Mouse (Mus musculus) forebrain, embryonic 14.5 days (tissue): Measurements from ENCODE around the gene Sod1. TPM values are rescaled to one million over a fixed set of nuclear protein-coding genes. Genes with fewer than 3 reads are reported as not detected.
A peak's percentile ranks its signal among the peaks of the same experiment; 100 is the strongest.

Experiments used
- ATAC-seq: fragments of 200-750 bp; cut with Nextera tagmentation; 2 replicates; pipeline ENCODE4 v1.8.0; 2017; ENCODE audit warnings: mild to moderate bottlenecking, moderate library complexity
- DNase-seq: peaks from one replicate; pipeline ENCODE4 v3.0.0-alpha.2; 2015; ENCODE audit warnings: low spot score
- H3K27ac ChIP-seq: fragments of 300-500 bp; sonication (generic); 2 replicates; pipeline ENCODE4 v1.5.1; 2014; ENCODE audit warnings: low read depth, mild to moderate bottlenecking, control low read depth, low read length, moderate library complexity
- H3K27me3 ChIP-seq: fragments of 300-500 bp; sonication (generic); replicated peaks from 2 replicates; pipeline ENCODE4 v1.6.1; 2014; ENCODE audit warnings: low read length, control low read depth, mixed read lengths; ENCODE audit not compliant: control insufficient read depth, insufficient read depth
- H3K36me3 ChIP-seq: fragments of 300-500 bp; sonication (generic); 2 replicates; pipeline ENCODE4 v1.6.1; 2014; ENCODE audit warnings: low read length, control low read depth; ENCODE audit not compliant: control insufficient read depth, insufficient read depth
- H3K4me1 ChIP-seq: fragments of 300-500 bp; sonication (generic); 2 replicates; pipeline ENCODE4 v1.6.1; 2014; ENCODE audit warnings: antibody characterized with exemption, low read length, control low read depth; ENCODE audit not compliant: control insufficient read depth, insufficient read depth
- H3K4me2 ChIP-seq: fragments of 300-500 bp; sonication (generic); 2 replicates; pipeline ENCODE4 v1.6.1; 2014; ENCODE audit warnings: mild to moderate bottlenecking, control low read depth, low read length
- H3K4me3 ChIP-seq: fragments of 300-500 bp; sonication (generic); 2 replicates; pipeline ENCODE4 v1.5.1; 2014; ENCODE audit warnings: low read depth, low read length, control low read depth
- H3K9ac ChIP-seq: fragments of 300-500 bp; sonication (generic); 2 replicates; pipeline ENCODE4 v1.6.1; 2014; ENCODE audit warnings: mild to moderate bottlenecking, low read length, control low read depth, moderate library complexity
- H3K9me3 ChIP-seq: fragments of 300-500 bp; sonication (generic); replicated peaks from 2 replicates; pipeline ENCODE4 v1.6.1; 2016; ENCODE audit warnings: low read length, control low read depth, mixed read lengths; ENCODE audit not compliant: control insufficient read depth
- WGBS: fragments of 180-500 bp; shearing (Covaris S2); extraction: QIAGEN DNeasy Blood & Tissue Kit; methylation state at CpG from one replicate; pipeline ENCODE4 v1.1.7; 2014; 5-methylcytosine and 5-hydroxymethylcytosine counted together
- polyA plus RNA-seq: library from polyadenylated mRNA; unstranded; fragments of >200 nt; fragmentation: Nextera tagmentation; extraction: Ambion mirVana; gene quantifications from 2 replicates; pipeline ENCODE4 v1.2.1, GENCODE M21; 2014

The Sod1 gene
- polyA plus RNA-seq, 1 experiment from 2014 or later = 1,044 TPM

GRCm38 (mm10) chr16:90185928-90186588 lies 34.5 kb upstream of the Sod1 start:
- DNase-seq = peak; percentile 91
- Histone ChIP-seq H3K9me3 (no peaks in the 10 kb centered on the region), H3K4me1 (no peaks in the 10 kb centered on the region), H3K27ac (no peak overlapping the region), H3K4me3 (no peak overlapping the region), H3K36me3 (no peaks in the 10 kb centered on the region), H3K9ac (no peak overlapping the region), H3K4me2 (no peak overlapping the region), H3K27me3 (0 out of 2 replicates have a peak, but pooled peaks cover 3% of the 10 kb centered on the region)
- ATAC-seq = peak; percentile 88
- 40% methylated on average over 8 of the region's 8 CpGs for WGBS

- Histone ChIP-seq H3K9ac (no peak overlapping the region), H3K36me3 (no peaks in the 10 kb centered on the region), H3K4me1 (no peaks in the 10 kb centered on the region), H3K4me2 (no peak overlapping the region), H3K9me3 (no peaks in the 10 kb centered on the region), H3K27me3 (no peaks in the 10 kb centered on the region), H3K27ac (no peak overlapping the region), H3K4me3 (no peak overlapping the region)
- DNase-seq (no peak), ATAC-seq (no peak)
- WGBS = 52% methylated on average over 13 of the region's 13 CpGs
These were observed 33.1 kb upstream of the Sod1 start for GRCm38 (mm10) chr16:90187453-90187852.

GRCm38 (mm10) chr16:90191289-90191688 lies 29.3 kb upstream of the Sod1 start:
- no peak for ATAC-seq
- no peak for DNase-seq

GRCm38 (mm10) chr16:90193719-90194118 lies 26.8 kb upstream of the Sod1 start:
- Histone ChIP-seq H3K27ac (no peak overlapping the region), H3K9ac (no peak overlapping the region), H3K4me2 (no peak overlapping the region), H3K9me3 (no peaks in the 10 kb centered on the region), H3K4me1 (0 out of 2 replicates have a peak, but pooled peaks cover 6% of the 10 kb centered on the region), H3K27me3 (no peaks in the 10 kb centered on the region), H3K36me3 (no peaks in the 10 kb centered on the region), H3K4me3 (no peak overlapping the region)
- ATAC-seq (no peak), DNase-seq (no peak)

More at GRCm38 (mm10) chr16:90191289-90191688, 29.3 kb upstream of the Sod1 start:
- WGBS = 83% methylated on average over 6 of the region's 6 CpGs
- no peak overlapping the region for H3K9ac ChIP-seq
- H3K27me3 ChIP-seq = no peaks in the 10 kb centered on the region
- no peaks in the 10 kb centered on the region for H3K9me3 ChIP-seq
- H3K4me3 ChIP-seq = no peak overlapping the region
- H3K4me2 ChIP-seq = no peak overlapping the region
- H3K36me3 ChIP-seq = no peaks in the 10 kb centered on the region
- H3K27ac ChIP-seq = no peak overlapping the region
- H3K4me1 ChIP-seq = no peaks in the 10 kb centered on the region

- DNase-seq = no peak
- Histone ChIP-seq H3K4me3 (no peak overlapping the region), H3K4me1 (0 out of 2 replicates have a peak, but pooled peaks cover 6% of the 10 kb centered on the region), H3K9ac (no peak overlapping the region), H3K27me3 (no peaks in the 10 kb centered on the region), H3K9me3 (no peaks in the 10 kb centered on the region), H3K36me3 (no peaks in the 10 kb centered on the region), H3K4me2 (peak overlapping the region; percentile 54; the same call in 1 of the 2 replicates), H3K27ac (no peak overlapping the region)
- WGBS = 91% methylated on average over 7 of the region's 7 CpGs
- ATAC-seq = no peak
These were observed 23.8 kb upstream of the Sod1 start for GRCm38 (mm10) chr16:90196688-90197240.

- 4% methylated on average over 22 of the region's 22 CpGs for WGBS
- H3K27ac ChIP-seq = peak overlapping the region; percentile 21; the same call in 1 of the 2 replicates
- no peaks in the 10 kb centered on the region for H3K9me3 ChIP-seq
- no peaks in the 10 kb centered on the region for H3K36me3 ChIP-seq
- H3K4me1 ChIP-seq = 0 out of 2 replicates have a peak, but pooled peaks cover 6% of the 10 kb centered on the region
- no peaks in the 10 kb centered on the region for H3K27me3 ChIP-seq
- peak overlapping the region; percentile 34 for H3K4me3 ChIP-seq
- peak overlapping the region; percentile 52 for H3K9ac ChIP-seq
- DNase-seq (peak; percentile 79), ATAC-seq (peak; percentile 93)
- peak overlapping the region; percentile 54 for H3K4me2 ChIP-seq
These were observed 23.1 kb upstream of the Sod1 start for GRCm38 (mm10) chr16:90197337-90197973.

- Histone ChIP-seq H3K27ac (no peak overlapping the region), H3K9me3 (no peaks in the 10 kb centered on the region), H3K4me3 (no peak overlapping the region), H3K4me1 (0 out of 2 replicates have a peak, but pooled peaks cover 6% of the 10 kb centered on the region), H3K9ac (no peak overlapping the region), H3K27me3 (no peaks in the 10 kb centered on the region), H3K4me2 (no peak overlapping the region), H3K36me3 (no peaks in the 10 kb centered on the region)
- ATAC-seq = no peak
- 92% methylated on average over 6 of the region's 6 CpGs for WGBS
- DNase-seq = no peak
These were observed 21.9 kb upstream of the Sod1 start for GRCm38 (mm10) chr16:90198626-90199025.

- ATAC-seq (no peak), DNase-seq (no peak)
- no peak overlapping the region for H3K4me2 ChIP-seq
- H3K9ac ChIP-seq = no peak overlapping the region
- H3K4me3 ChIP-seq = no peak overlapping the region
- no peak overlapping the region for H3K27ac ChIP-seq
- 90% methylated on average over 10 of the region's 10 CpGs for WGBS
- H3K27me3 ChIP-seq = no peaks in the 10 kb centered on the region
- H3K36me3 ChIP-seq = no peaks in the 10 kb centered on the region
- 0 out of 2 replicates have a peak, but pooled peaks cover 6% of the 10 kb centered on the region for H3K4me1 ChIP-seq
- H3K9me3 ChIP-seq = no peaks in the 10 kb centered on the region
These were observed 21.4 kb upstream of the Sod1 start for GRCm38 (mm10) chr16:90199174-90199573.

- ATAC-seq (no peak), DNase-seq (no peak)
- H3K27me3 ChIP-seq = no peaks in the 10 kb centered on the region
- no peak overlapping the region for H3K9ac ChIP-seq
- H3K4me2 ChIP-seq = no peak overlapping the region
- 75% methylated on average over 19 of the region's 19 CpGs for WGBS
- H3K4me3 ChIP-seq = no peak overlapping the region
- H3K4me1 ChIP-seq = 0 out of 2 replicates have a peak, but pooled peaks cover 6% of the 10 kb centered on the region
- H3K9me3 ChIP-seq = no peaks in the 10 kb centered on the region
- H3K27ac ChIP-seq = no peak overlapping the region
- no peaks in the 10 kb centered on the region for H3K36me3 ChIP-seq
These were observed 18.4 kb upstream of the Sod1 start for GRCm38 (mm10) chr16:90202140-90202539.
